In the genomic region with DNA sequence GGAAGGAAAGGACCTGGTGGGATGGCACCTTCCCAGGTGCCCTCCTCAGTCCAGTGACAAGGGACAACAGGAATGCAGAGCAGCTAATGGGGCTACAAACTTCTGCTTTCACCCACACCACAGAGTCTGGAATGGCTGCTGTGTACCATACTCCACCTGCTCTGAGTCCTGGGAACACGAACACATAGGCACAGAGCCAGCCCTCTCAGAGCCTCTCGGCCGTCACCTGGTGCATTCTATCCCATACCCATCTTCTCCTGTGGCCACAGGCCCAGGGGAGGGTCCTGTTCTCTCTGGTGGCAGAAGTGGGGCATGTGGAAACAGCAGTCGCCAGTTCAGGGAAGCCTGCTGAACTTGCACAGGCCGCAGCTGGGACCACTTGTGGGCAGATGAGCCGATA, we compare ENCODE assay signal across 32 mouse cellular contexts.
"Had no signal": no experiment of that assay in that cellular context is flagged by ENCODE, and none has a peak within 500 bp of the region (broad histone marks: within the 10 kb centered on the region; RNA-seq: fewer than 3 reads in every experiment).

No protein-coding gene starts in this region.

- DNase-seq: heart, postnatal 10 days; heart, postnatal 14 days; heart, postnatal 4 days; kidney, adult 11 months; kidney, adult 18-20 months; kidney, adult 2 months; kidney, adult 8-10 months; kidney, adult 9 months; kidney, postnatal 10 days; kidney, postnatal 14 days; kidney, postnatal 25 days; kidney, postnatal 36 days; kidney, postnatal 4 days; layer of hippocampus, adult 9-11 months; layer of hippocampus, postnatal 36 days had no signal

- ATAC-seq: hindbrain, embryonic 16.5 days; hindbrain, postnatal 0 days; inflammation-experienced regulatory T-cells, adult 6 months; intestine, embryonic 15.5 days; intestine, embryonic 16.5 days; intestine, postnatal 0 days had no signal

- H3K9ac ChIP-seq: heart, embryonic 13.5 days; heart, embryonic 15.5 days; hindbrain, embryonic 12.5 days; hindbrain, embryonic 13.5 days; hindbrain, embryonic 14.5 days; hindbrain, embryonic 15.5 days; intestine, embryonic 15.5 days; kidney, embryonic 15.5 days had no signal

- H3K4me3 ChIP-seq: heart, embryonic 13.5 days; heart, embryonic 15.5 days; hindbrain, embryonic 10.5 days; hindbrain, embryonic 12.5 days; hindbrain, embryonic 13.5 days; hindbrain, embryonic 15.5 days; intestine, embryonic 15.5 days; kidney, embryonic 15.5 days; layer of hippocampus, adult 2 months; left cerebral cortex, adult 2 months had no signal

- H3K27me3 ChIP-seq: heart, embryonic 13.5 days; heart, embryonic 15.5 days; hindbrain, embryonic 12.5 days; hindbrain, embryonic 13.5 days; hindbrain, embryonic 15.5 days; intestine, embryonic 15.5 days; kidney, embryonic 15.5 days had no signal

- H3K27ac ChIP-seq: heart, embryonic 13.5 days; hindbrain, embryonic 10.5 days; hindbrain, embryonic 12.5 days; hindbrain, embryonic 14.5 days; hindbrain, embryonic 15.5 days; hindbrain, postnatal 0 days; intestine, embryonic 15.5 days; kidney, postnatal 0 days; layer of hippocampus, adult 2 months; left cerebral cortex, adult 2 months had no signal
